Mouse (Mus musculus) heart, postnatal 0 days (tissue): Measurements from ENCODE around the gene Zxdb. TPM values are rescaled to one million over a fixed set of nuclear protein-coding genes. Genes with fewer than 3 reads are reported as not detected.

Experiments used
- ATAC-seq: fragments of 200-750 bp; cut with Nextera tagmentation; 2 replicates; pipeline ENCODE4 v1.8.0; 2017; ENCODE audit warnings: low read depth, moderate number of reproducible peaks, moderate library complexity; ENCODE audit not compliant: insufficient read depth
- DNase-seq: peaks from one replicate; pipeline ENCODE4 v3.0.0-alpha.2; 2016; ENCODE audit warnings: low spot score
- H3K27ac ChIP-seq: fragments of 300-500 bp; sonication (generic); 2 replicates; pipeline ENCODE4 v1.5.1; 2014; ENCODE audit warnings: low read depth, mild to moderate bottlenecking
- H3K27me3 ChIP-seq: fragments of 300-500 bp; sonication (generic); 2 replicates; pipeline ENCODE4 v1.6.1; 2014; ENCODE audit warnings: low read length, mixed read lengths; ENCODE audit not compliant: control insufficient read depth, insufficient read depth
- H3K36me3 ChIP-seq: fragments of 300-500 bp; sonication (generic); replicated peaks from 2 replicates; pipeline ENCODE4 v1.6.1; 2014; ENCODE audit warnings: low read length, mixed read lengths; ENCODE audit not compliant: control insufficient read depth, insufficient read depth
- H3K4me1 ChIP-seq: fragments of 300-500 bp; sonication (generic); 2 replicates; pipeline ENCODE4 v1.6.1; 2014; ENCODE audit warnings: antibody characterized with exemption; ENCODE audit not compliant: control insufficient read depth, insufficient read depth
- H3K4me2 ChIP-seq: fragments of 300-500 bp; sonication (generic); 2 replicates; pipeline ENCODE4 v1.6.1; 2014; ENCODE audit warnings: low read depth, mild to moderate bottlenecking, low read length, moderate library complexity
- H3K4me3 ChIP-seq: fragments of 300-500 bp; sonication (generic); 2 replicates; pipeline ENCODE4 v1.5.1; 2014; ENCODE audit warnings: low read depth, low read length
- H3K9ac ChIP-seq: fragments of 300-500 bp; sonication (generic); replicated peaks from 2 replicates; pipeline ENCODE4 v1.6.1; 2014; ENCODE audit warnings: low read depth, low read length, mixed read lengths
- H3K9me3 ChIP-seq: fragments of 300-500 bp; sonication (generic); replicated peaks from 2 replicates; pipeline ENCODE4 v1.6.1; 2016; ENCODE audit warnings: low read length; ENCODE audit not compliant: control insufficient read depth
- CTCF ChIP-seq: IDR thresholded peaks from 2 replicates; pipeline ENCODE4 v1.5.1; 2016; ENCODE audit warnings: antibody characterized with exemption, control low read depth, low read depth
- EP300 ChIP-seq: IDR thresholded peaks from 2 replicates; pipeline ENCODE4 v1.6.1; 2016; ENCODE audit warnings: antibody characterized with exemption, low read depth
- WGBS: fragments of 180-500 bp; shearing (Covaris S2); extraction: QIAGEN DNeasy Blood & Tissue Kit; methylation state at CpG from one replicate; pipeline ENCODE4 v1.1.7; 2014; 5-methylcytosine and 5-hydroxymethylcytosine counted together
- polyA plus RNA-seq: library from polyadenylated mRNA; unstranded; fragments of >200 nt; fragmentation: Nextera tagmentation; extraction: Ambion mirVana; gene quantifications from 2 replicates; pipeline ENCODE4 v1.2.1, GENCODE M21; 2015
- total RNA-seq: library from RNA; depleted of rRNA; stranded (reverse); fragments of >200 nt; gene quantifications from 2 replicates; pipeline ENCODE4 v1.2.3, GENCODE M21; 2014; ENCODE audit warnings: low replicate concordance; rRNA removed

The Zxdb gene
- total and polyA plus RNA-seq, 2 experiments from 2014 or later, result 0.48 to 2.3 TPM

GRCm38 (mm10) chrX:94731596-94731995 is 7.2 kb downstream of the Zxdb start:
- H3K9me3 ChIP-seq, result no peaks in the 10 kb centered on the region
- no peak overlapping the region for H3K4me3 ChIP-seq
- H3K27ac ChIP-seq, result no peak overlapping the region
- no peaks in the 10 kb centered on the region for H3K27me3 ChIP-seq
- no peak for ATAC-seq
- DNase-seq, result no peak
- H3K4me1 ChIP-seq, result no peaks in the 10 kb centered on the region
- no peak overlapping the region for H3K9ac ChIP-seq
- no peaks in the 10 kb centered on the region for H3K36me3 ChIP-seq
- TF ChIP-seq CTCF (no peak), EP300 (no peak)
- H3K4me2 ChIP-seq, result no peak overlapping the region

- no peak overlapping the region for H3K27ac ChIP-seq
- no peaks in the 10 kb centered on the region for H3K4me1 ChIP-seq
- peak; percentile 5 for DNase-seq
- no peaks in the 10 kb centered on the region for H3K9me3 ChIP-seq
- H3K4me3 ChIP-seq, result no peak overlapping the region
- no peak for ATAC-seq
- WGBS, result 60% methylated on average over 5 of the region's 5 CpGs
- no peak overlapping the region for H3K4me2 ChIP-seq
- H3K36me3 ChIP-seq, result no peaks in the 10 kb centered on the region
- H3K9ac ChIP-seq, result no peak overlapping the region
- H3K27me3 ChIP-seq, result no peaks in the 10 kb centered on the region
- TF ChIP-seq EP300 (no peak), CTCF (no peak)
Measured at GRCm38 (mm10) chrX:94753733-94754132, 29.4 kb downstream of the Zxdb start.

- Histone ChIP-seq H3K9ac (no peak overlapping the region), H3K4me1 (no peaks in the 10 kb centered on the region), H3K27ac (no peak overlapping the region), H3K4me2 (no peak overlapping the region), H3K36me3 (no peaks in the 10 kb centered on the region), H3K9me3 (no peaks in the 10 kb centered on the region), H3K27me3 (no peaks in the 10 kb centered on the region), H3K4me3 (no peak overlapping the region)
- 14% methylated on average over 1 of the region's 1 CpGs for WGBS
- TF ChIP-seq EP300, result no peak
- no peak for TF ChIP-seq CTCF
- ATAC-seq, result no peak
- no peak for DNase-seq
Measured at GRCm38 (mm10) chrX:94759959-94760358, 35.6 kb downstream of the Zxdb start.

- no peak for DNase-seq
- Histone ChIP-seq H3K9me3 (no peaks in the 10 kb centered on the region), H3K4me1 (no peaks in the 10 kb centered on the region), H3K27me3 (no peaks in the 10 kb centered on the region), H3K36me3 (no peaks in the 10 kb centered on the region), H3K4me3 (no peak overlapping the region), H3K4me2 (no peak overlapping the region), H3K9ac (no peak overlapping the region), H3K27ac (no peak overlapping the region)
- 93% methylated on average over 34 of the region's 34 CpGs for WGBS
- TF ChIP-seq CTCF (no peak), EP300 (no peak)
- ATAC-seq, result no peak
Measured at GRCm38 (mm10) chrX:94773876-94774275, 49.5 kb downstream of the Zxdb start.

Other genes with a start within 250 kb of the Zxdb start
- 382 and 443 TPM in 2 replicates for gene Maged1, start 182.4 kb upstream of the Zxdb start, total RNA-seq
- 235 and 253 TPM in 2 replicates for gene Maged1, start 182.4 kb upstream of the Zxdb start, polyA plus RNA-seq
- gene Gspt2, start 88.5 kb upstream of the Zxdb start, total RNA-seq, result 0.27 and 3.4 TPM in 2 replicates
- gene Gspt2, start 88.5 kb upstream of the Zxdb start, polyA plus RNA-seq, result 1.0 and 1.2 TPM in 2 replicates